Mouse (Mus musculus) forebrain, embryonic 15.5 days (tissue): Measurements from ENCODE around the gene Sox6. TPM values are rescaled to one million over a fixed set of nuclear protein-coding genes. Genes with fewer than 3 reads are reported as not detected.

ENCODE experiments used
- ATAC-seq: fragments of 200-750 bp; cut with Nextera tagmentation; replicated peaks from 2 replicates; pipeline ENCODE4 v1.8.0; 2017; ENCODE audit warnings: mild to moderate bottlenecking, moderate TSS enrichment, moderate library complexity
- H3K27ac ChIP-seq: fragments of 300-500 bp; sonication (generic); replicated peaks from 2 replicates; pipeline ENCODE4 v1.5.1; 2015; ENCODE audit warnings: mild to moderate bottlenecking, inconsistent platforms
- H3K27me3 ChIP-seq: fragments of 300-500 bp; sonication (generic); 2 replicates; pipeline ENCODE4 v1.6.1; 2015; ENCODE audit warnings: inconsistent platforms
- H3K36me3 ChIP-seq: fragments of 300-500 bp; sonication (generic); 2 replicates; pipeline ENCODE4 v1.6.1; 2015; ENCODE audit warnings: mild to moderate bottlenecking, inconsistent platforms
- H3K4me1 ChIP-seq: fragments of 300-500 bp; sonication (generic); 2 replicates; pipeline ENCODE4 v1.6.1; 2015; ENCODE audit warnings: inconsistent platforms
- H3K4me2 ChIP-seq: fragments of 300-500 bp; sonication (generic); replicated peaks from 2 replicates; pipeline ENCODE4 v1.6.1; 2015; ENCODE audit warnings: mild to moderate bottlenecking, inconsistent platforms
- H3K4me3 ChIP-seq: fragments of 300-500 bp; sonication (generic); 2 replicates; pipeline ENCODE4 v1.5.1; 2015; ENCODE audit warnings: mild to moderate bottlenecking, inconsistent platforms
- H3K9ac ChIP-seq: fragments of 300-500 bp; sonication (generic); replicated peaks from 2 replicates; pipeline ENCODE4 v1.6.1; 2015; ENCODE audit warnings: mild to moderate bottlenecking, inconsistent platforms
- H3K9me3 ChIP-seq: fragments of 300-500 bp; sonication (generic); 2 replicates; pipeline ENCODE4 v1.6.1; 2016; ENCODE audit warnings: inconsistent platforms
- WGBS: fragments of 180-500 bp; shearing (Covaris S2); methylation state at CpG from one replicate; pipeline ENCODE4 v1.1.7; 2015; ENCODE audit warnings: mixed read lengths; 5-methylcytosine and 5-hydroxymethylcytosine counted together
- polyA plus RNA-seq: library from polyadenylated mRNA; unstranded; fragments of >200 nt; fragmentation: Nextera tagmentation; extraction: Ambion mirVana; gene quantifications from 2 replicates; pipeline ENCODE4 v1.2.1, GENCODE M21; 2015

The Sox6 gene
- polyA plus RNA-seq, 1 experiment from 2014 or later: 111 TPM

- Histone ChIP-seq H3K4me3 (no peak overlapping the region), H3K9ac (no peak overlapping the region), H3K27ac (no peak overlapping the region), H3K9me3 (no peaks in the 10 kb centered on the region), H3K27me3 (no peaks in the 10 kb centered on the region), H3K36me3 (no peaks in the 10 kb centered on the region), H3K4me2 (no peak overlapping the region), H3K4me1 (peaks cover 12% of the 10 kb centered on the region)
- no peak for ATAC-seq
- 80% methylated on average over 5 of the region's 5 CpGs for WGBS
Observed at GRCm38 (mm10) chr7:115511091-115511490, 527.5 kb downstream of the Sox6 start.

GRCm38 (mm10) chr7:115510045-115510444 is 528.6 kb downstream of the Sox6 start:
- 71% methylated on average over 5 of the region's 5 CpGs for WGBS
- no peak overlapping the region for H3K4me3 ChIP-seq
- H3K4me2 ChIP-seq: no peak overlapping the region
- no peaks in the 10 kb centered on the region for H3K36me3 ChIP-seq
- H3K27me3 ChIP-seq: no peaks in the 10 kb centered on the region
- peaks cover 12% of the 10 kb centered on the region for H3K4me1 ChIP-seq
- no peak overlapping the region for H3K27ac ChIP-seq
- no peaks in the 10 kb centered on the region for H3K9me3 ChIP-seq
- no peak overlapping the region for H3K9ac ChIP-seq
- no peak for ATAC-seq

GRCm38 (mm10) chr7:115506385-115506784 is 532.2 kb downstream of the Sox6 start:
- no peak overlapping the region for H3K4me3 ChIP-seq
- 80% methylated on average over 6 of the region's 6 CpGs for WGBS
- H3K27ac ChIP-seq: no peak overlapping the region
- H3K27me3 ChIP-seq: no peaks in the 10 kb centered on the region
- no peak overlapping the region for H3K4me2 ChIP-seq
- H3K9me3 ChIP-seq: no peaks in the 10 kb centered on the region
- no peak for ATAC-seq
- H3K4me1 ChIP-seq: peaks cover 7% of the 10 kb centered on the region; the same call in 1 of the 2 replicates
- H3K36me3 ChIP-seq: no peaks in the 10 kb centered on the region
- H3K9ac ChIP-seq: no peak overlapping the region

DNA sequence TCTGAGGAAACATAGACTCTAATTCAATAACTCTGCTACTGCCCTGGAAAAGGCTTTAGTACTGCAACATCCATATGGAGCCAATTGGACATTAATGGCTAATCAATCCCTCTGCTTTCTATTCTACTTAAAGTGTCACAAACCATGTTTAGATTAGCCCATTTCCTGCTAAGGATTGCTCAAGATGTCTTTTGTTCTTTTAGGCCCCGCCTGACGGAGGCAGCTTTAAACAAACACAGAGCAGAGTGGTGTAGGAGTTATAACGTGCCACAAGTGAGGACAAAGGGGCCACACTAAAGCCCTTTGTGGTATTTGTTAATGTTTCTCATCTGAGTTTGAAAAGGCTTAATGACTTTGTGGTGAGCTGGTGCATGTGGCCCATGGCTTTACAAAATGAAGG is 537.1 kb downstream of the Sox6 start:
- Histone ChIP-seq H3K4me2 (no peak overlapping the region), H3K9ac (no peak overlapping the region), H3K36me3 (no peaks in the 10 kb centered on the region), H3K4me1 (peaks cover 7% of the 10 kb centered on the region; the same call in 1 of the 2 replicates), H3K27ac (no peak overlapping the region), H3K4me3 (no peak overlapping the region), H3K27me3 (no peaks in the 10 kb centered on the region), H3K9me3 (no peaks in the 10 kb centered on the region)
- no peak for ATAC-seq
- WGBS: 20% methylated on average over 3 of the region's 3 CpGs

- H3K27me3 ChIP-seq: no peaks in the 10 kb centered on the region
- no peaks in the 10 kb centered on the region for H3K36me3 ChIP-seq
- H3K9me3 ChIP-seq: no peaks in the 10 kb centered on the region
- H3K27ac ChIP-seq: no peak overlapping the region
- no peak overlapping the region for H3K4me3 ChIP-seq
- no peak overlapping the region for H3K9ac ChIP-seq
- no peak overlapping the region for H3K4me2 ChIP-seq
- no peak for ATAC-seq
- H3K4me1 ChIP-seq: peaks cover 7% of the 10 kb centered on the region; the same call in 1 of the 2 replicates
Observed at GRCm38 (mm10) chr7:115500825-115501224, 537.8 kb downstream of the Sox6 start.

- 71% methylated on average over 7 of the region's 7 CpGs for WGBS
- H3K4me2 ChIP-seq: no peak overlapping the region
- H3K27ac ChIP-seq: no peak overlapping the region
- no peaks in the 10 kb centered on the region for H3K27me3 ChIP-seq
- no peaks in the 10 kb centered on the region for H3K9me3 ChIP-seq
- no peak for ATAC-seq
- no peak overlapping the region for H3K4me3 ChIP-seq
- H3K4me1 ChIP-seq: peaks cover 7% of the 10 kb centered on the region; the same call in 1 of the 2 replicates
- no peak overlapping the region for H3K9ac ChIP-seq
- no peaks in the 10 kb centered on the region for H3K36me3 ChIP-seq
Observed at GRCm38 (mm10) chr7:115500170-115500569, 538.4 kb downstream of the Sox6 start.

- H3K27me3 ChIP-seq: no peaks in the 10 kb centered on the region
- no peak overlapping the region for H3K4me3 ChIP-seq
- WGBS: 79% methylated on average over 5 of the region's 5 CpGs
Observed at GRCm38 (mm10) chr7:115491721-115492120, 546.9 kb downstream of the Sox6 start.

DNA sequence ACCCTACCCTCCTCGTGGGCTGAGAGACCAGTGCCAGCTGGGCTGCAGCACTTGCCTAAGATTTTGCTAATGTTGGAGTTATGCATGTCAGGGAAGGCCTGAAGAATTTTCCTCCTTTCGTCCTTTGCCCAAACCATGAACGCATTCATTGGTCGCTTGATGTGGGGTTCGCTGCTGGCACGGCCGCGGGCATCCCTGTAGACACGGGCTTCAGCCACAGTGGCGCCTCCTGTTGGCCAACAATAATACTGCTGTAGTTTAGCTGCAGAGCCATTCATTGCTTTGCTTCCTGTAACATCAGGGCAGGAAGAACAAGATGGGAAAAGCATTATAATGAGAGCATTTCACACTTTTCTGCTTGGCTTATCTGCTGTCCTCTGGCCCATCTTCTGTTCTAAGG is 549.0 kb downstream of the Sox6 start:
- Histone ChIP-seq H3K4me2 (no peak overlapping the region), H3K9ac (no peak overlapping the region), H3K9me3 (no peaks in the 10 kb centered on the region), H3K27me3 (no peaks in the 10 kb centered on the region), H3K4me1 (0 out of 2 replicates have a peak, but pooled peaks cover 2% of the 10 kb centered on the region), H3K36me3 (no peaks in the 10 kb centered on the region), H3K4me3 (no peak overlapping the region), H3K27ac (no peak overlapping the region)
- WGBS: 64% methylated on average over 10 of the region's 10 CpGs
- ATAC-seq: no peak

More at GRCm38 (mm10) chr7:115491721-115492120, 546.9 kb downstream of the Sox6 start:
- H3K36me3 ChIP-seq: no peaks in the 10 kb centered on the region
- no peak overlapping the region for H3K4me2 ChIP-seq
- no peaks in the 10 kb centered on the region for H3K9me3 ChIP-seq
- no peak overlapping the region for H3K9ac ChIP-seq
- no peak overlapping the region for H3K27ac ChIP-seq
- H3K4me1 ChIP-seq: 0 out of 2 replicates have a peak, but pooled peaks cover 2% of the 10 kb centered on the region
- no peak for ATAC-seq

- H3K9me3 ChIP-seq: no peaks in the 10 kb centered on the region
- no peak overlapping the region for H3K4me3 ChIP-seq
- no peak overlapping the region for H3K27ac ChIP-seq
- 96% methylated on average over 12 of the region's 12 CpGs for WGBS
- no peaks in the 10 kb centered on the region for H3K27me3 ChIP-seq
- H3K4me2 ChIP-seq: no peak overlapping the region
- no peak overlapping the region for H3K9ac ChIP-seq
- ATAC-seq: no peak
- 0 out of 2 replicates have a peak, but pooled peaks cover 2% of the 10 kb centered on the region for H3K4me1 ChIP-seq
- no peaks in the 10 kb centered on the region for H3K36me3 ChIP-seq
Observed at GRCm38 (mm10) chr7:115486431-115486830, 552.2 kb downstream of the Sox6 start.

DNA sequence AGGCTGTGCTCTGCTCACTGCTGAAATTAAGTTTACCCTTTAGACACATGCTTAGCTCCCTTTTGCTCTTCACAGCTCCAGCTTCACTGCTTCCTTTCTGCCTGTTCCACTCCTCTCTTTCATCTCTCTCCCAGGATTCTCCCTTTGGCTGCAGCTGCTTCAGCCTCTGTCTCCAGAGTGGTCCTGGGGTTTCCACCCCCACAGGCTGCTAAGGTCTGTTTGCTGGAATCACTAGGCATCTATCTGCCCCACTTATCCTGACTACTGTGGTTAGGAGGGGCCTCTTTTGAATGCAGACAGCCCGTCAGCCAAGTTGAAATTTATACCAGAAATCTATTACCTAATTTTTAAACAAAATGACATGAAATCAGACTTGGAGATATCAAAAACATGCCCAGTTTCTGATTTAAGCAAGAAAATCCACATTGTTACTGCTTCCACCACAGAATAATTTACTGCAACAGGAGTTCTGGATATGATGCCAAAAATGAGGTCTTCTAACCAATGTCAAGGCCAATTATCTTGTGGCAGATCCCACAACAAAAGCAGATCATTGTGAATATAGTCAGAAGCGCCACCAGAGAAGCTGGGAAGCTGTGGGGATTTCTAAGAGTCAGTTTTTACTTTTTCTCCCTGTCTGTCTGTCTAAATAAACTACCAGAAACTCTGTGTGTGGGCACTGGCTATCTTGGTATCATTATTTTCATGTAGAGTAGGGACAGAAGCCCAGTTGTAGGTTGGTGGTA is 552.8 kb downstream of the Sox6 start:
- Histone ChIP-seq H3K27ac (no peak overlapping the region), H3K36me3 (no peaks in the 10 kb centered on the region), H3K9ac (no peak overlapping the region), H3K4me2 (no peak overlapping the region), H3K27me3 (no peaks in the 10 kb centered on the region), H3K9me3 (no peaks in the 10 kb centered on the region), H3K4me1 (0 out of 2 replicates have a peak, but pooled peaks cover 1% of the 10 kb centered on the region), H3K4me3 (no peak overlapping the region)
- no peak for ATAC-seq
- WGBS: 78% methylated on average over 2 of the region's 2 CpGs

DNA sequence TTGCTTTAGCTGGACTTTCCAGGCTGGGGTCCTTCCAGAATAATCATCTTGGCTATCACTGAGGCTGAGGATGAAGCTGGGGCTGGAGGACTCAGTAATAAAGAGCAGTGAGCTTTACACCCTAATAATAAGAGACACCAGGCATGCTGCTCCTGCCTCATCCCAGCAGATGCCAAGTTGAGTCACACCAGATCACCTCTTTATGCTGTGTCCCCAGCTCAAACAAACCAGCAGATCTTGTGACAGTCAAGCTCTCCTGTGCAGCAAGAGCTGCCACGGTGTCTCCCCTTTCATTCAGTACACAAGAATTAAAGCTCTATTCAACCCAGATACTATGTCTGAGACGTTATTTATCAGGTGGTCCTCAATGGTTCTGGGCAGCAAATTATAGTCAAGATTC is 560.8 kb downstream of the Sox6 start:
- ATAC-seq: no peak
- WGBS: 56% methylated on average over 2 of the region's 2 CpGs
- no peak overlapping the region for H3K27ac ChIP-seq

DNA sequence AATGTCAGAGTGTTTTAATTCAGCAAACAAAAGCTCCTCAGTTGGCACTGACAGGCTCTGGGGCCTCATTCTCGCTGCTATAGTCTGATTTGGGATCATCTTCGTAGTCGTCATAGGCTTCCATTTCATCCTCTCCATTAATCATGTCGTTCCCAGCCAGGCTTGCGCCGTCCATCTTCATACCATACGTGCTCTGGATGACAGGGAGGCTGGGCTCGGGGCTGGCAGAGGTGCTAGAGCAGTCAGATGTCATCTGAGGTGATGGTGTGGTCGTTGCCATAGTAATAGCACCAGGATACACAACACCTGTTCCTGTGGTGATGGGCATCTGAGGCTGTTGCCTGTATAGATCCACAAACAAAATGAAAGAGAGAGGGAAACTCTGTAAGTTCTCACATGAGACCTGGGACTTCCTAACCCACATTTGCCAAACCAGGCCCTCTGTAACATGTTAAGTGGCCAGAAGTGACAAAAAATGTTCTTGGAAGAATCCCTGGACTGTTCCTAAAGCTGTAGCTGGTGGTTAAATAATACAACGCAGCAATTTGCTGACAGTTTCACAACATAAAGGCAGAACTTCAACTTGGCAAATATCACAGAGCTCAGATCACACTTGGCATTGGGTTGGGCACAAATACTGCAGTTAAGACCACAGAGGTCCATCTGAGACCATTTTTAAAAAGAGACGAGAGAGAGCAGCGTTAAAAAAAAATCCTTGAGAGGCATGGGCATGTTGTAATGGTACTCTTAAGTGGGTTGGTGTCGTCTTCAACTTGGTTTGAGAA is 561.5 kb downstream of the Sox6 start:
- Histone ChIP-seq H3K4me3 (no peak overlapping the region), H3K4me2 (no peak overlapping the region), H3K9me3 (no peaks in the 10 kb centered on the region), H3K27ac (no peak overlapping the region), H3K36me3 (no peaks in the 10 kb centered on the region), H3K27me3 (no peaks in the 10 kb centered on the region), H3K9ac (no peak overlapping the region), H3K4me1 (0 out of 2 replicates have a peak, but pooled peaks cover 3% of the 10 kb centered on the region)
- WGBS: 66% methylated on average over 13 of the region's 13 CpGs
- ATAC-seq: no peak

More for the DNA sequence above, 560.8 kb downstream of the Sox6 start:
- Histone ChIP-seq H3K27me3 (no peaks in the 10 kb centered on the region), H3K36me3 (no peaks in the 10 kb centered on the region), H3K4me2 (no peak overlapping the region), H3K4me1 (0 out of 2 replicates have a peak, but pooled peaks cover 3% of the 10 kb centered on the region), H3K9ac (no peak overlapping the region), H3K4me3 (no peak overlapping the region), H3K9me3 (no peaks in the 10 kb centered on the region)
